Mouse (Mus musculus): ENCODE measurements at regions not wholly inside any gene's neighbourhood (a gene's known extent, or its start where the extent isn't known, plus 50 kb on each side); places are given as distances from the start of the nearest gene placed in this dataset.

- TF ChIP-seq POLR2A (IDR thresholded peaks at IDR 0.05; ENCODE audit: extremely low read depth, insufficient read depth, low read length), result no peak
- no peak for TF ChIP-seq CTCF (IDR thresholded peaks at IDR 0.05; ENCODE audit: low read depth, low read length)
Measured at GRCm38 (mm10) chr15:97536145-97536544, 169.5 kb downstream of the Rpap3 start.
